Mouse (Mus musculus) myocyte (in vitro differentiated cells): ENCODE measurements at regions not wholly inside any gene's neighbourhood (a gene's known extent, or its start where the extent isn't known, plus 50 kb on each side); places are given as distances from the start of the nearest gene placed in this dataset.

ENCODE experiments used
- H3K27me3 ChIP-seq: one replicate; pipeline ENCODE4 v1.6.1; 2011; ENCODE audit not compliant: control insufficient read depth, insufficient read depth, insufficient read length
- H3K36me3 ChIP-seq: one replicate; pipeline ENCODE4 v1.6.1; 2011; ENCODE audit not compliant: control insufficient read depth, insufficient read depth
- H3K4me2 ChIP-seq: one replicate; pipeline ENCODE4 v1.6.1; 2011; ENCODE audit warnings: low read depth, control low read depth
- H3K4me3 ChIP-seq: one replicate; pipeline ENCODE4 v1.5.1; 2011; ENCODE audit warnings: mild to moderate bottlenecking, control low read depth, moderate library complexity
- H3K79me2 ChIP-seq: one replicate; pipeline ENCODE4 v1.6.1; 2011; ENCODE audit not compliant: control insufficient read depth, insufficient read depth
- H3ac ChIP-seq: one replicate; pipeline ENCODE4 v1.6.1; 2011; ENCODE audit not compliant: control insufficient read depth, insufficient read length
- CEBPB ChIP-seq: IDR thresholded peaks from 2 replicates; pipeline ENCODE4 v1.6.1; 2011; ENCODE audit warnings: mild to moderate bottlenecking, moderate library complexity; ENCODE audit not compliant: poor library complexity, insufficient read depth, severe bottlenecking
- E2F4 ChIP-seq: IDR thresholded peaks from one replicate; pipeline ENCODE4 v1.6.1; 2011; ENCODE audit warnings: mild to moderate bottlenecking, control low read depth, moderate library complexity; ENCODE audit not compliant: insufficient read depth
- MAX ChIP-seq: IDR thresholded peaks from one replicate; pipeline ENCODE4 v1.6.1; 2011; ENCODE audit warnings: low read depth, mild to moderate bottlenecking, control low read depth
- MYOD1 ChIP-seq, 3 experiments: IDR thresholded peaks; one replicate each; pipeline ENCODE4 v1.6.1; 2011; ENCODE audit warnings: control low read depth in 2 of 3, low read depth in 2 of 3, mild to moderate bottlenecking in 2 of 3, moderate library complexity in 1 of 3; ENCODE audit not compliant: insufficient read length in 2 of 3, control insufficient read depth in 1 of 3
- MYOG ChIP-seq, 3 experiments: IDR thresholded peaks; one replicate each; pipeline ENCODE4 v1.6.1; 2011; ENCODE audit warnings: control low read depth in 2 of 3, low read depth in 2 of 3, mild to moderate bottlenecking in 2 of 3; ENCODE audit not compliant: insufficient read length in 2 of 3, control insufficient read depth in 1 of 3, insufficient read depth in 1 of 3
- POLR2A ChIP-seq: IDR thresholded peaks from one replicate; pipeline ENCODE4 v1.6.1; 2011; ENCODE audit warnings: low read depth, mild to moderate bottlenecking, control low read depth, moderate library complexity; ENCODE audit not compliant: insufficient read length
- POLR2AphosphoS2 ChIP-seq: IDR thresholded peaks from one replicate; pipeline ENCODE4 v1.6.1; 2011; ENCODE audit warnings: low read depth, control low read depth; ENCODE audit not compliant: insufficient read length
- REST ChIP-seq: IDR thresholded peaks from one replicate; pipeline ENCODE4 v1.6.1; 2011; ENCODE audit warnings: mild to moderate bottlenecking, control low read depth, moderate library complexity; ENCODE audit not compliant: insufficient read depth, insufficient read length
- SRF ChIP-seq: IDR thresholded peaks from one replicate; pipeline ENCODE4 v1.6.1; 2011; ENCODE audit warnings: low read depth; ENCODE audit not compliant: control insufficient read depth, insufficient read length
- TCF12 ChIP-seq: IDR thresholded peaks from one replicate; pipeline ENCODE4 v1.6.1; 2011; ENCODE audit warnings: mild to moderate bottlenecking, control low read depth; ENCODE audit not compliant: poor library complexity, insufficient read depth, severe bottlenecking
- TCF3 ChIP-seq: IDR thresholded peaks from one replicate; pipeline ENCODE4 v1.6.1; 2011; ENCODE audit warnings: low read depth, control low read depth; ENCODE audit not compliant: insufficient read length
- USF1 ChIP-seq: IDR thresholded peaks from one replicate; pipeline ENCODE4 v1.6.1; 2011; ENCODE audit warnings: low read depth, mild to moderate bottlenecking, control low read depth, moderate library complexity

DNA sequence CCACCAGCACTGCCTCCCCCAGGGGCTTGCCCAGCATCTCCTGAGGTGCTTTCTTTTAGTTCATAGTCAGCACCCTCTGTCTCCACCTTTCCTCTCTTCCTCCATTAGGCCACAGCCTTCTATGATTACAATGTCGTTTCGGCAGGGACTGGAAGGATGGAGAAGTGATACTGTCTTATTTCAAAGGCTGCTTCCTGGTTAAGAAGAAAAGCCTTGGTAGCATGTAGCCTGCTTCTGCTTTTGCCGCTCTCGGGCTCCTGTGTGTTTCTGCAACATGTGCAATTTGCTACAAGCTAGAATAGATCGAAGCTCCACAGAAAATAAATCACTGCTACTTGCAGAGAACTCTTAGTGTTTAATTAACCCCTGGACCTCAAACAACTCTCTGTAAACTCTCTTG lies 427.2 kb upstream of the Npsr1 start:
- Histone ChIP-seq H3K36me3 (no peaks in the 10 kb centered on the region), H3K27me3 (no peaks in the 10 kb centered on the region), H3ac (no peak overlapping the region), H3K4me2 (no peak overlapping the region), H3K79me2 (no peaks in the 10 kb centered on the region), H3K4me3 (no peak overlapping the region)
- TF ChIP-seq SRF, result no peak
- TF ChIP-seq CEBPB, result no peak
- no peak for TF ChIP-seq MAX
- TF ChIP-seq POLR2AphosphoS2, result no peak
- no peak for TF ChIP-seq TCF12
- TF ChIP-seq MYOD1 (IDR thresholded peaks at IDR 0.05; ENCODE audit: control insufficient read depth in 1 of 3, insufficient read length in 2 of 3, low read depth in 2 of 3), result no peak
- no peak for TF ChIP-seq E2F4
- TF ChIP-seq POLR2A, result no peak
- TF ChIP-seq USF1, result no peak
- TF ChIP-seq MYOG (IDR thresholded peaks at IDR 0.05; ENCODE audit: control insufficient read depth in 1 of 3, insufficient read depth in 1 of 3, insufficient read length in 2 of 3, low read depth in 2 of 3), result no peak
- no peak for TF ChIP-seq TCF3

DNA sequence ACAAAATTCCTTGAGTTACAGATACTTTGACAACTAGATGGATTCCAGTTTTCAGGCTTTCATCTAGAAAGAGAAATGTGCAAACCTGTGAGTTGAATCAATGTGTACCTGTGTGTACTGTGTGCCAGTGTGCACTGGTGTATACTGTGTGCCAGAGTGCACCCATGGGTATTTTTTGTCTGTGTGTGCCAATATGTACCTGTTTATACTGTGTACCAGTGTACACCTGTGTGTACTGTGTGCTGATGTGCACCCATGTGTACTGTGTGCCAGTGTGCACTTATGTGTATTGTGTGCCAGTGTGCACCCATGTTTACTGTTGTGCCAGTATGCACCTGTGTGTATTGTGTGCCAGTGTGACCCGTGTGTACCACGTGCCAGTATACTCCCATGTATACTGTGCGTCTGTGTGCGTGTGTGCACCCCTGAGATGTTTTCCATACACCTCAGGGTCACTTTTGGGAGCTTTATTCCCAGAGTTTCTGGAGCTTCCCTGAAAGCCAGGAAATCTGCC lies 424.4 kb upstream of the Npsr1 start:
- TF ChIP-seq POLR2A (no peak), CEBPB (no peak), E2F4 (no peak), POLR2AphosphoS2 (no peak), TCF3 (no peak), TCF12 (no peak), MYOG (IDR thresholded peaks at IDR 0.05; ENCODE audit: control insufficient read depth in 1 of 3, insufficient read depth in 1 of 3, insufficient read length in 2 of 3, low read depth in 2 of 3) (no peak), MAX (no peak), MYOD1 (IDR thresholded peaks at IDR 0.05; ENCODE audit: control insufficient read depth in 1 of 3, insufficient read length in 2 of 3, low read depth in 2 of 3) (no peak), SRF (no peak), USF1 (no peak), REST (no peak)
- H3K79me2 ChIP-seq, result no peaks in the 10 kb centered on the region

DNA sequence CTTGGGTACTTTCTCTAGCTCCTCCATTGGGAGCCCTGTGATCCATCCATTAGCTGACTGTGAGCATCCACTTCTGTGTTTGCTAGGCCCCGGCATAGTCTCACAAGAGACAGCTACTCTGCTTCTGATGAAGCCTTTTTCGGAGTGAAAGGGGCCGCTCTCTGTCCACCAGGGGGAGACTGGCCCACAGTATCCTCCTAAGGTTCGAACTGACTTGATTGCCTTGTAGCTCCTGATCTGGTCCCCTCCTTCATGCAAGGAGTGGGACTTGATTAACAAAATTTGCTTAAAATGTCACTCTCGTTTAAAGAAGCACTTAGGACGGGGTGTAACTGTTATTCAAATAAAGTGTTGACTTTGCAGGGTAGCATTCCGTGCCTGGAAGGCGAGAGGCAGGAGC lies 423.0 kb upstream of the Npsr1 start:
- no peak overlapping the region for H3ac ChIP-seq
- no peak for TF ChIP-seq E2F4
- no peak for TF ChIP-seq POLR2A
- TF ChIP-seq MAX, result no peak
- TF ChIP-seq USF1, result no peak
- TF ChIP-seq TCF3, result no peak
- no peak for TF ChIP-seq MYOD1 (IDR thresholded peaks at IDR 0.05; ENCODE audit: control insufficient read depth in 1 of 3, insufficient read length in 2 of 3, low read depth in 2 of 3)
- no peak for TF ChIP-seq TCF12
- no peak for TF ChIP-seq MYOG (IDR thresholded peaks at IDR 0.05; ENCODE audit: control insufficient read depth in 1 of 3, insufficient read depth in 1 of 3, insufficient read length in 2 of 3, low read depth in 2 of 3)
- H3K27me3 ChIP-seq, result no peaks in the 10 kb centered on the region
- H3K4me2 ChIP-seq, result no peak overlapping the region
- H3K4me3 ChIP-seq, result no peak overlapping the region
- no peaks in the 10 kb centered on the region for H3K79me2 ChIP-seq
- no peaks in the 10 kb centered on the region for H3K36me3 ChIP-seq

More for the DNA sequence above, 424.4 kb upstream of the Npsr1 start:
- Histone ChIP-seq H3K4me2 (no peak overlapping the region), H3ac (no peak overlapping the region), H3K27me3 (no peaks in the 10 kb centered on the region), H3K36me3 (no peaks in the 10 kb centered on the region), H3K4me3 (no peak overlapping the region)

DNA sequence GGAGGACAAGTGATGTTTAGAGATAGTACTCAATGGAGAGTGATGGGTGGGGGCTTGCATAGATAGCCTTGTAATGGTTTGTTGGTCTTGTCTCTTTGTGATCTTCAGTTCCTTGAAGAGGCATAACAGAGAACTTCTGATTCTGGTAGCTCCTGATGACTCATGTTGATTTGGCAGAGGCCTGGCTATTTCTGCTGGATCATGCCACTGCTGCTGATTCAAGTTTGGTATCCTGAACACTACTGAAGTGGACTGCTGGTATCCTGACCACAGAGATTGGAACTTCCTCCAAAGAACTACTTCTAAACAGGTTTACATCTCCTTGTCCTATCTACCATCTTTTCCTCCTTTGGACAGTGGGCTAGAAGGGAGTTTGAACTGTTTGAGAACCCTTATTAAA lies 408.3 kb upstream of the Npsr1 start:
- no peak overlapping the region for H3ac ChIP-seq
- H3K4me2 ChIP-seq, result peak overlapping the region; percentile 26
- H3K27me3 ChIP-seq, result no peaks in the 10 kb centered on the region
- no peak overlapping the region for H3K4me3 ChIP-seq
- no peaks in the 10 kb centered on the region for H3K79me2 ChIP-seq
- no peaks in the 10 kb centered on the region for H3K36me3 ChIP-seq
- no peak for TF ChIP-seq E2F4
- no peak for TF ChIP-seq MYOD1 (IDR thresholded peaks at IDR 0.05; ENCODE audit: control insufficient read depth in 1 of 3, insufficient read length in 2 of 3, low read depth in 2 of 3)
- TF ChIP-seq SRF, result no peak
- no peak for TF ChIP-seq POLR2A
- no peak for TF ChIP-seq TCF3

DNA sequence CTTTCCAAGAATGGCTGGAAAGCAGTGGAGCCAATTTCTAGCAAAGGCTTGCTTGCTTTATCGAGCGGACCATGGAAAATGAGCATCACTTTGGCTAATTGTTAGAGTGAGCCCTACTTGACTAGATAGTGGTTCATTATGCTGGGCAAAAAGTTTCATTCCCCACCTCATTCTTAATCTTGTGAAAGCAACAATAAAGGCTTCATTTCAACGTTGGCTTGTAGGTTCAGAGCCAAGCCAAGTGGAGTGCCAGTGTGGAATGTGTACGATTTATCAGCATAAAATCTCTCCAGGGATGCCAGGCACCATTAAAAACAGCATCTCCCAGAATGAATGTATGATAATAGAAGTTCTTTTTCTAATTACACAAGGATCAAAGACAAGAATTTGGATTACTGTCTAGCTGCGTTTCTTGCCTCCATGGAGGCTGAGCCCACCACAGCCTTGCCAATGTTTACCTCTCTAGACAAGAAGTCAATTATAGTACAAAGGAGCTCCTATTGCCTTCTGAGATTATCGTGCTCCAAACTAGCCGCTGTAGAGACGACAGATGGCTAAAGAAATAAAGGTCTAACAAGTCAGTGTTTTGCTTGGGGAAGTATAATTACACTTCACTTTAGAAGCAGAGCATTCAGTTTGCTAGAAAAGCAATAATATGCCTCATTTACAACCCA lies 404.9 kb upstream of the Npsr1 start:
- Histone ChIP-seq H3K4me2 (no peak overlapping the region), H3K36me3 (no peaks in the 10 kb centered on the region), H3K27me3 (no peaks in the 10 kb centered on the region), H3ac (no peak overlapping the region), H3K4me3 (no peak overlapping the region), H3K79me2 (no peaks in the 10 kb centered on the region)
- no peak for TF ChIP-seq TCF12
- TF ChIP-seq CEBPB, result no peak
- no peak for TF ChIP-seq E2F4
- TF ChIP-seq MYOG (IDR thresholded peaks at IDR 0.05; ENCODE audit: control insufficient read depth in 1 of 3, insufficient read depth in 1 of 3, insufficient read length in 2 of 3, low read depth in 2 of 3), result no peak
- no peak for TF ChIP-seq MYOD1 (IDR thresholded peaks at IDR 0.05; ENCODE audit: control insufficient read depth in 1 of 3, insufficient read length in 2 of 3, low read depth in 2 of 3)
